Mouse (Mus musculus): ENCODE measurements around the gene Ccdc58.
"Not testable (repeated sequence)": the region's sequence is repeated elsewhere in the genome, so short reads cannot be mapped to it uniquely, and the experiment has no call there.

Ccdc58 gene

DNA sequence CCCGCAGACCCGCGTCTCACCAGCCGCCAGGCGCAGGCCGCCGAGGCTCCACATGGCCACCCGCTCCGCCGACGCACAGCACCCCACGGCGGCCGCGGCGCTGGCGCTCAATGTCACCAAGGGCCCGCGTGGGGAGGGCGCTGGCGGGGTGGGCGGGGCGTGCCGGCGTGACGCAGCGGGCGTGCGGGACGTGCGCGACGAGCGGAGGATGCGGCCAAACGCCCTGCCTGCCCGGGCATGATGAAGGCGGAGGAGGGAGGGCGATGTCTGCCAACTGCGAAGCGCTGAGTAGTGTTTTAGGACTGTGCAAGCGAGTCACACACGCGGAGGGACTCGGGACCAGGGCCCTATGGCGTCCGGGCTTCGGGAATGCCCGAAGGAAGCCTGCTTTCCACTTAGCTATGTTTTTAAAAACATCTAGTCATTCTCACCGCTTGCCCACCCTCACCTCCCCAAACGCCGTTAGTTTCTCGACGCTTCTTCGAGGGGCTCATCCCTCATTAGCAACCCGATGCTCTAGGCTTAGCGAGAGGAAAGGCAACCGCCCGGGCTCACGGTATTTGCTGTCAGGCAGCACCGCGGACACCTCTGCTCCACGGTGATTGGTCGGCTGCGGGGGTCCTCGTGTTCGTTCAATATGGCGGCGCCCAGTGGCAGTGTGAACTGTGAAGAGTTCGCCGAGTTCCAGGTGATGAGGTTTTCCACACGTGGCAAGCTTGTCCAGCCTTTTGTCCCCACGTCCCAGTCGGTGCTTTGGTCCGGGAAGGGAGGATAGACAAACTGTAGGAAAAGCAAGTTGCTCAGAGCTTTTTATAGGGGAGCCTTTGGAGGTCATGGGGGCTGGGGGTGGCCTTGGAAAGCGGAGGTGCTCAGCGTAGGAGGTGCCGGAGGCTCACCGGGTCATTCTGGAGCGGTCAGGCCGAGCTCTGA lies at the start of gene Ccdc58, which contains the start of gene Fam162a:
Gene Ccdc58 (plus strand): TSS at position 236 of the 930 bp plus-strand sequence.
Gene Fam162a (minus strand): TSS at position 145 of the 930 bp plus-strand sequence.
- POLR2A ChIA-PET = interaction anchor here (0.5 to 3.5 kb wide), 55 partner anchors 8 to 756 kb away, joined by 3 to 48 read pairs (median 4); partner anchors contain the start of genes Wdr5b (in 3 of the 4) and Iqcb1 (in 1 of the 4)
- CTCF ChIA-PET = no interaction called here

DNA sequence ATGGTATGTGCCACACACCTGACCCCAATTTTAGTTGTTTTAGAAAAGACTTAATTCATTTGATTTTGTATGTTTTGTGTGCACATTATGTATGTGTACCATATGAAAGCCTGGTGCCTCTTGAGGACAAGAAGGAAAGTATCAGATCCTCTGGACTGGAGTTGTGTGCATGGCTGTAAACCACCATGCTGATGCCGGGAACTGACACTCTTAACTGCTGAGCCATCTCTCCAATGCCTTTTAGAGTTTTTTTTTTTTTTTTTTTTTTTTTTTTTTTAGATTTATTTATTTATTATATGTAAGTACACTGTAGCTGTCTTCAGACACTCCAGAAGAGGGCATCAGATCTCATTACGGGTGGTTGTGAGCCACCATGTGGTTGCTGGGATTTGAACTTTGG lies 43.4 kb upstream of the Ccdc58 start:
- ChIA-PET POLR2A (interaction anchor here in 2 of 4 experiments (0.6 to 2.4 kb wide), 3 partner anchors 9 to 17 kb away, joined by 5 to 11 read pairs (median 8); no protein-coding TSS in a partner anchor), CTCF (interaction anchor here in 3 of 4 experiments (0.6 kb wide), 4 partner anchors 9 to 411 kb away, joined by 3 to 5 read pairs (median 4); no protein-coding TSS in a partner anchor)

- ChIA-PET CTCF (interaction anchor here in 3 of 4 experiments (0.7 to 0.8 kb wide), 3 partner anchors 14 to 365 kb away, joined by 3 to 4 read pairs (median 3); no protein-coding TSS in a partner anchor), POLR2A (interaction anchor here (0.5 to 4.9 kb wide), 31 partner anchors 10 to 834 kb away, joined by 3 to 25 read pairs (median 4); partner anchors contain the start of genes Ccdc58 (in 3 of the 4), Fam162a (in 3 of the 4), Dtx3l (in 2 of the 4) and Eaf2 (in 1 of the 4))
Measured at GRCm38 (mm10) chr16:36040640-36041624, 30.6 kb upstream of the Ccdc58 start, which contains the start of gene Wdr5b. TSS of gene Wdr5b (plus strand) at chr16:36041190.

- POLR2A ChIA-PET = interaction anchor here in 3 of 4 experiments (0.6 to 4.9 kb wide), 16 partner anchors 10 to 833 kb away, joined by 3 to 25 read pairs (median 4); partner anchors contain the start of genes Ccdc58 (in 3 of the 3), Fam162a (in 3 of the 3), Eaf2 (in 1 of the 3) and Golgb1 (in 1 of the 3)
- CTCF ChIA-PET = no interaction called here
Measured at GRCm38 (mm10) chr16:36041625-36042020, 29.9 kb upstream of the Ccdc58 start.

- CTCF ChIA-PET = no interaction called here
- POLR2A ChIA-PET = interaction anchor here in 1 of 4 experiments (0.9 to 4.3 kb wide), 8 partner anchors 8 to 29 kb away, joined by 3 to 19 read pairs (median 4); partner anchors contain the start of genes Ccdc58 and Fam162a
Measured at GRCm38 (mm10) chr16:36043073-36043472, 28.4 kb upstream of the Ccdc58 start.

DNA sequence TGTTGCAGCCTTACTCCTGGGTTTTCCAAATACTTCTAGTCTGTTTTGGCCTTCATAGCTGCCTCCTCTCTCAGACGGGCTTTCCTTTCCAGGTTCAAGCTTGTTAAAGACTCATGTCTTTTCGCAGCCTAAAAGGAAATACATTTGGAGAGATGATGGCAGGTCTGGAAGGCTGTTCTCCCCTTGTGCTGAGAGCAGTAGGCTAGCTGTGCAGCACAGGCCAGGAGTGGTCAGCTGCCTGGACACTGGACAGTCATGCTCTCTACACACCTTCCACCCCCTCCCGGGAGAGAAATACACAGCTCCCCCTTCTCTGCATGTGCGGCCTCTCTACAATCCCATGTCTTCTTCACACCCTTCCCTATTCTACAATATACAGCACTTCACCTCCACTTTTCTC lies 27.5 kb upstream of the Ccdc58 start:
- POLR2A ChIA-PET = interaction anchor here in 1 of 4 experiments (0.6 to 4.3 kb wide), 10 partner anchors 8 to 439 kb away, joined by 3 to 19 read pairs (median 4); partner anchors contain the start of genes Ccdc58 and Fam162a

DNA sequence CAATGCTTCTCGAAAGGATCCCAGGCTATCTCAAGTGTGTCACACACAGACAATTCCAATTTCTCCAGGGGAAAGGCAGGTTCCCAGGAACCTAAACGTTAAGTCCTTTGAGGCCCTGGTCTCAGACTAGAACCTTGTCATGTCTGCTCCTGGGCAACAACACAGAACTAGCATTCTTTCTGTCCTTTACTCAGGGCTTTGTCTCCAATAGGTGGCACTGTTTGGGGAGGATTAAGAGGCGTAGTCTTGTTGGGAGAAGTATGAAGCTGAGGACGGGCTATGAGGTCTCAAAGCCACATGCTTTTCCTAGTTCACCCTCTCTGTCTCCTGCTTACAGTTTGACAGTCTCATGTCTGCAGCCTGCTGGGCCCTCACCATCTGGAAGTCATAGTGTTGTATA lies 23.9 kb upstream of the Ccdc58 start:
- ChIA-PET CTCF (interaction anchor here in 3 of 4 experiments (0.6 to 1.4 kb wide), 4 partner anchors 12 to 95 kb away, joined by 3 to 4 read pairs (median 3); no protein-coding TSS in a partner anchor), POLR2A (interaction anchor here in 2 of 4 experiments (1.5 to 1.6 kb wide), 2 partner anchors 8 to 10 kb away, joined by 3 to 4 read pairs; no protein-coding TSS in a partner anchor)

More for the DNA sequence above, 27.5 kb upstream of the Ccdc58 start:
- CTCF ChIA-PET = no interaction called here

GRCm38 (mm10) chr16:36051491-36051890 lies 20.0 kb upstream of the Ccdc58 start:
- ChIA-PET POLR2A (interaction anchor here in 3 of 4 experiments (0.5 to 3.7 kb wide), 11 partner anchors 8 to 138 kb away, joined by 3 to 23 read pairs (median 3); partner anchors contain the start of genes Ccdc58 (in 1 of the 3), Fam162a (in 1 of the 3) and Wdr5b (in 1 of the 3)), CTCF (no interaction called here)

GRCm38 (mm10) chr16:36053524-36054275 lies 17.8 kb upstream of the Ccdc58 start:
- ChIA-PET CTCF (interaction anchor here in 1 of 4 experiments (0.9 kb wide), 1 partner anchor 114 kb away, joined by 3 read pairs; no protein-coding TSS in a partner anchor), POLR2A (interaction anchor here in 2 of 4 experiments (0.9 to 3.7 kb wide), 8 partner anchors 9 to 27 kb away, joined by 3 to 23 read pairs (median 9); partner anchors contain the start of genes Ccdc58 (in 2 of the 2), Fam162a (in 2 of the 2) and Wdr5b (in 1 of the 2))

- ChIA-PET CTCF (interaction anchor here in 2 of 4 experiments (0.9 to 1.4 kb wide), 2 partner anchors 13 to 115 kb away, joined by 3 to 5 read pairs; no protein-coding TSS in a partner anchor), POLR2A (interaction anchor here in 2 of 4 experiments (0.8 to 2.8 kb wide), 14 partner anchors 9 to 71 kb away, joined by 3 to 19 read pairs (median 4); partner anchors contain the start of genes Ccdc58 (in 1 of the 2), Fam162a (in 1 of the 2) and Wdr5b (in 1 of the 2))
Measured at GRCm38 (mm10) chr16:36054920-36055319, 16.6 kb upstream of the Ccdc58 start.

GRCm38 (mm10) chr16:36056416-36056815 lies 15.1 kb upstream of the Ccdc58 start:
- ChIA-PET CTCF (interaction anchor here in 3 of 4 experiments (0.6 to 1.4 kb wide), 4 partner anchors 11 to 770 kb away, joined by 3 to 5 read pairs (median 3); no protein-coding TSS in a partner anchor), POLR2A (interaction anchor here in 3 of 4 experiments (0.6 to 2.8 kb wide), 12 partner anchors 8 to 986 kb away, joined by 3 to 19 read pairs (median 4); partner anchors contain the start of genes Ccdc58 (in 1 of the 3) and Fam162a (in 1 of the 3))

GRCm38 (mm10) chr16:36057933-36058475 lies 13.5 kb upstream of the Ccdc58 start:
- ChIA-PET CTCF (interaction anchor here in 1 of 4 experiments (0.6 kb wide), 1 partner anchor 342 kb away, joined by 4 read pairs; no protein-coding TSS in a partner anchor), POLR2A (interaction anchor here in 1 of 4 experiments (1.0 to 1.9 kb wide), 2 partner anchors 10 to 18 kb away, joined by 3 to 4 read pairs; no protein-coding TSS in a partner anchor)

- POLR2A ChIA-PET = interaction anchor here in 2 of 4 experiments (1.3 to 3.0 kb wide), 6 partner anchors 9 to 27 kb away, joined by 4 to 9 read pairs (median 6); partner anchors contain the start of genes Ccdc58 (in 1 of the 2) and Fam162a (in 1 of the 2)
- CTCF ChIA-PET = not testable (repeated sequence)
Measured at GRCm38 (mm10) chr16:36062534-36062933, 9.0 kb upstream of the Ccdc58 start.

DNA sequence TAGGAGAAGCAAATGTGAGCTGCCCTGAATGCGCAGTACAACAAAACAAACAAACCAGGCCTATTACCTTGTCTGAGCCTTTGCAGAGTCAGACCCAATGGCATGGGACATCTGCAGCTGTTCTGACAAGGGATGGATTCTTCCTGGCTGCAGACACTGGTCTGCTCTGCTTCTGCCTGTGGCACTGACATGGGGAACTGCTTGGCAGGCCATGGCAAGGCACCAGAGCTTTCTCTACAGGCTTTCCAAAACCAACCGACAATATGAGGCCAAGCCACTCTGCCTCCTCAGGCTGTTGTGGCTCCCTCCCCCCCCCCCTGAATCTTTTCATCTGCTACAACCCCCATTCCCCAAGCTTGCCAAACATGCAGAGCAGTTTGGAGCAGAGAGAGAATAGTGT lies 8.2 kb upstream of the Ccdc58 start:
- ChIA-PET POLR2A (interaction anchor here in 2 of 4 experiments (0.7 to 3.0 kb wide), 10 partner anchors 8 to 196 kb away, joined by 3 to 9 read pairs (median 5); partner anchors contain the start of genes Ccdc58 (in 2 of the 2) and Fam162a (in 2 of the 2)), CTCF (interaction anchor here in 2 of 4 experiments (0.6 to 1.4 kb wide), 2 partner anchors 15 to 188 kb away, joined by 3 to 4 read pairs; no protein-coding TSS in a partner anchor)

DNA sequence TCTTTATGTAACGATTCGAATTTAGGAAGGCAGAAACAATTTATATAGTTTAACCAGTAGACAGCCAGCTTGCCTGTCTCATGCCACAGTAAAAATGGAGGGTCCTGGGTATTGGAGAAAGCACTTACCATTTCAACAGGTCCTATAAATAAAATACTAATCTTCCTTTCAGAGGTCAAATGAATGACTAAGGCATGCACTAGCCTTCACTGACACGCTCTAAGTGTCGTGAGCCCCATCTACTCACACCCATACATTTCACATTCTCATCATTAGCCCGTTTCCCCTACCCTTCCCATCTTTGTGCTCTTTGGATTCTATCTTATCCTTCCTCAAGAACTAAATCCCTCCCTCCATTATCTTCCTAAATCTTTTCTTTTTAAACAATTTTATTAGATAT lies 6.6 kb upstream of the Ccdc58 start:
- CTCF ChIA-PET = no interaction called here
- POLR2A ChIA-PET = interaction anchor here in 1 of 4 experiments (0.9 to 1.6 kb wide), 2 partner anchors 13 to 14 kb away, joined by 3 to 5 read pairs; no protein-coding TSS in a partner anchor

Measured in embryonic stem cell, embryonic (primary cell).